Mouse (Mus musculus): ENCODE data around the gene Stmnd1. TPM values are rescaled to one million over a fixed set of nuclear protein-coding genes. Genes with fewer than 3 reads are reported as not detected.

Gene Stmnd1
- polyA plus RNA-seq, 1 experiment from 2014 or later = not detected

GRCm38 (mm10) chr13:46261244-46261643, 12.3 kb upstream of the Stmnd1 start:
- WGBS = 65% methylated on average over 3 of the region's 3 CpGs
- no peak overlapping the region for H3K27ac ChIP-seq
- H3K36me3 ChIP-seq = no peaks in the 10 kb centered on the region
- no peaks in the 10 kb centered on the region for H3K9me3 ChIP-seq (replicated peaks)
- no peaks in the 10 kb centered on the region for H3K27me3 ChIP-seq (ENCODE audit: low read depth, poor library complexity, severe bottlenecking)
- DNase-seq (ENCODE audit: low spot score) = no peak
- H3K4me3 ChIP-seq = no peak overlapping the region
- no peaks in the 10 kb centered on the region for H3K4me1 ChIP-seq

- H3K4me3 ChIP-seq = no peak overlapping the region
- DNase-seq (ENCODE audit: low spot score) = no peak
- H3K4me1 ChIP-seq = peaks cover 10% of the 10 kb centered on the region
- H3K27me3 ChIP-seq (ENCODE audit: low read depth, poor library complexity, severe bottlenecking) = no peaks in the 10 kb centered on the region
- H3K36me3 ChIP-seq = no peaks in the 10 kb centered on the region
- H3K9me3 ChIP-seq (replicated peaks) = no peaks in the 10 kb centered on the region
- no peak overlapping the region for H3K27ac ChIP-seq
These were observed 5.7 kb upstream of the Stmnd1 start for GRCm38 (mm10) chr13:46267783-46268182.

DNA sequence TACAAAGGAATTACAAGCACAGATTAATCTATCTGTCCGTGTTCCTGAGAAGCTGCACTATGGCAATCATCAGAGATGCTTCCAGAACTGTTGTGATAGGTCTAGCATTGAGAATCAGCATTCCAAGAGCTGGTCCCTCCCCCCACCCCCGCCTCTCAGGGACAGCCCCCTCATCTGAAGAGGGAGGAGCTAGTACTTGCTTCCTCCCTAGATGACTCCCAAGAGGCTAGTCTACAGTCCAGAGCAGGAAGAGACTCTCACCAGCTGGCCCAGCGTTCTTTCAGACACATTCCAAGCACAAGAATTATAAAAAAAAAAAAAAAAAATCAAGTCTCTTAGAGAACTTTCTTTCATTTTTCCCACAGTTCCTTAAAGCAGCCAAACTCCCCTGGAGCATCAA, 5.2 kb upstream of the Stmnd1 start:
- no peak for DNase-seq (ENCODE audit: low spot score)

GRCm38 (mm10) chr13:46268815-46269445, 4.6 kb upstream of the Stmnd1 start:
- peaks cover 22% of the 10 kb centered on the region for H3K4me1 ChIP-seq
- no peak overlapping the region; the same call in 1 of the 2 replicates for H3K27ac ChIP-seq
- no peaks in the 10 kb centered on the region for H3K27me3 ChIP-seq (ENCODE audit: low read depth, poor library complexity, severe bottlenecking)
- no peak for DNase-seq (ENCODE audit: low spot score)
- H3K36me3 ChIP-seq = no peaks in the 10 kb centered on the region
- no peak overlapping the region for H3K4me3 ChIP-seq
- WGBS = 58% methylated on average over 7 of the region's 7 CpGs
- H3K9me3 ChIP-seq (replicated peaks) = no peaks in the 10 kb centered on the region

More for the DNA sequence above, 5.2 kb upstream of the Stmnd1 start:
- no peaks in the 10 kb centered on the region for H3K36me3 ChIP-seq
- H3K4me1 ChIP-seq = peaks cover 16% of the 10 kb centered on the region
- H3K27ac ChIP-seq = no peak overlapping the region
- H3K9me3 ChIP-seq (replicated peaks) = no peaks in the 10 kb centered on the region
- 52% methylated on average over 3 of the region's 3 CpGs for WGBS
- no peak overlapping the region for H3K4me3 ChIP-seq
- no peaks in the 10 kb centered on the region for H3K27me3 ChIP-seq (ENCODE audit: low read depth, poor library complexity, severe bottlenecking)

- Histone ChIP-seq H3K27ac (peak overlapping the region; percentile 53; the same call in 1 of the 2 replicates), H3K36me3 (no peaks in the 10 kb centered on the region), H3K4me1 (peaks cover 22% of the 10 kb centered on the region), H3K4me3 (peak overlapping the region; percentile 35), H3K27me3 (ENCODE audit: low read depth, poor library complexity, severe bottlenecking) (no peaks in the 10 kb centered on the region), H3K9me3 (replicated peaks) (no peaks in the 10 kb centered on the region)
- 10% methylated on average over 17 of the region's 17 CpGs for WGBS
- DNase-seq (ENCODE audit: low spot score) = no peak
These were observed 589 bp upstream of the Stmnd1 start for GRCm38 (mm10) chr13:46272811-46273452.

- no peak overlapping the region for H3K27ac ChIP-seq
- H3K36me3 ChIP-seq = no peaks in the 10 kb centered on the region
- H3K27me3 ChIP-seq (ENCODE audit: low read depth, poor library complexity, severe bottlenecking) = no peaks in the 10 kb centered on the region
- no peak overlapping the region for H3K4me3 ChIP-seq
- no peak for DNase-seq (ENCODE audit: low spot score)
- peaks cover 14% of the 10 kb centered on the region for H3K4me1 ChIP-seq
- WGBS = 90% methylated on average over 4 of the region's 4 CpGs
- no peaks in the 10 kb centered on the region for H3K9me3 ChIP-seq (replicated peaks)
These were observed 2.2 kb downstream of the Stmnd1 start for GRCm38 (mm10) chr13:46275701-46276100.

DNA sequence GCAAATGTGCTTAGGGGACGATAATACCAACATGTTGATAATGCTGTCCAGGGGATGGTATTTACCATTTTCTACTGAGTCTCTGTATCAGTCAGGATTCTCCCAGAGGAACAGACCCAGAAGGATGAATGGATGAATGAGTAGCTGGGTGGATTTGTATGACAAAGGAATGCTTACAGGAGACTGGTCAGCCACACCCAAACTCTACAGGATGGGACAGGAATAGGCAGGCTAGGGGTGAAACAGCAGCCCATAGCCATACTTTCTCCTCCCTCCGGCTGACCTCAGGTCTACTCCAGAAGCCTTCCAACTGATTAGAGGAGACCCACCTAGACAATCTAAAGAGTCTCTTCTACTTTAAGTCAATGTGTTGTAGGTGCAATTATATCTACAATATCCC, 9.0 kb downstream of the Stmnd1 start:
- H3K4me3 ChIP-seq = no peak overlapping the region
- no peak overlapping the region for H3K27ac ChIP-seq
- H3K27me3 ChIP-seq (ENCODE audit: low read depth, poor library complexity, severe bottlenecking) = no peaks in the 10 kb centered on the region
- H3K9me3 ChIP-seq (replicated peaks) = no peaks in the 10 kb centered on the region
- peaks cover under 1% of the 10 kb centered on the region; the same call in 1 of the 2 replicates for H3K4me1 ChIP-seq
- DNase-seq (ENCODE audit: low spot score) = no peak
- WGBS = 93% methylated on average over 2 of the region's 2 CpGs
- H3K36me3 ChIP-seq = no peaks in the 10 kb centered on the region

- H3K4me3 ChIP-seq = no peak overlapping the region
- H3K9me3 ChIP-seq (replicated peaks) = no peaks in the 10 kb centered on the region
- H3K36me3 ChIP-seq = no peaks in the 10 kb centered on the region
- peak; percentile 50 for DNase-seq (ENCODE audit: low spot score)
- H3K27ac ChIP-seq = no peak overlapping the region
- WGBS = 56% methylated on average over 8 of the region's 8 CpGs
- no peaks in the 10 kb centered on the region for H3K27me3 ChIP-seq (ENCODE audit: low read depth, poor library complexity, severe bottlenecking)
- peaks cover 12% of the 10 kb centered on the region for H3K4me1 ChIP-seq
These were observed 14.3 kb downstream of the Stmnd1 start for GRCm38 (mm10) chr13:46287801-46288200.

GRCm38 (mm10) chr13:46288372-46288771, 14.9 kb downstream of the Stmnd1 start:
- Histone ChIP-seq H3K27me3 (ENCODE audit: low read depth, poor library complexity, severe bottlenecking) (no peaks in the 10 kb centered on the region), H3K36me3 (no peaks in the 10 kb centered on the region), H3K9me3 (replicated peaks) (no peaks in the 10 kb centered on the region), H3K4me3 (no peak overlapping the region), H3K27ac (no peak overlapping the region), H3K4me1 (peaks cover 12% of the 10 kb centered on the region)
- WGBS = 90% methylated on average over 5 of the region's 5 CpGs
- no peak for DNase-seq (ENCODE audit: low spot score)

DNA sequence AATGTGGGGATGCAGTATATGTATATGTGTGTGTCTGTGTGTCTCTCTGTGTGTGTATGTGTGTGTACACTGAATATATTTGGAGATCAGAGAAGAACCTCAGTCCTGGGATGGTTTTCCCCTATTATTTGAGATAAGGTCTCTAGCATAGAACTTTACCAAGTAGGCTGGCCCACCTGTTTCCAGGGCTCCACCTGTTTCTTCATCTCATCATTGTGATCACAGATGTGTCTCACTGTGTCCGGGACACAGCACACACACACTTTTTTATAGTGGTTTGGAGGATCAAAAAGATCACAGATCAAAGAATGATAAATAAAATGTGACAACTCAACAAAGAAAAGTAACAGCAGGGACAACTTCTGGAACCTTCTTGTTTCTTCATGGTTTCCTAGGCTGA, 17.0 kb downstream of the Stmnd1 start:
- WGBS = 91% methylated on average over 1 of the region's 1 CpGs

DNA sequence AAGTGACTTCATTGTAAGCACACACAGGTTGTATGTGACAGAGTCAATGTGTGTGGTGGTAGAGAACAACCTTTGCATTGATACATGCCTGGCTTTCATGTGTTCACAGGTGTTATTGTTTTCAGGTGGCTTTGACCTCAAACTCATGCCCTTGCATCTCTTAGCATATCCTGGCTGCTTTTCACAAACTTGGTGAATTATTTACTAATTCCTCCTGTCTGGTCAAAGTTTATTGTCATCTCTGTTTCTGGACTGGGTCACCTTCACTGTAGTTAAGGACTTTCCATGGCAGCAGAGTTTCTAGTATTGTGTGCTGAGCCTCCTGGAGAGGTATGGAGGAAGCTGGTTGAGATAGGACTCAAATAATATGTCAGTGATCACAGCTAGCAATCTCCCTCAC, 20.8 kb downstream of the Stmnd1 start:
- H3K9me3 ChIP-seq (replicated peaks) = no peaks in the 10 kb centered on the region
- H3K36me3 ChIP-seq = no peaks in the 10 kb centered on the region
- no peaks in the 10 kb centered on the region for H3K4me1 ChIP-seq
- H3K27ac ChIP-seq = no peak overlapping the region
- no peak overlapping the region for H3K4me3 ChIP-seq
- H3K27me3 ChIP-seq (ENCODE audit: low read depth, poor library complexity, severe bottlenecking) = no peaks in the 10 kb centered on the region
- DNase-seq (ENCODE audit: low spot score) = no peak

More for the DNA sequence above, 17.0 kb downstream of the Stmnd1 start:
- Histone ChIP-seq H3K36me3 (no peaks in the 10 kb centered on the region), H3K27me3 (ENCODE audit: low read depth, poor library complexity, severe bottlenecking) (no peaks in the 10 kb centered on the region), H3K4me1 (peaks cover 12% of the 10 kb centered on the region), H3K27ac (no peak overlapping the region), H3K9me3 (replicated peaks) (no peaks in the 10 kb centered on the region), H3K4me3 (no peak overlapping the region)
- DNase-seq (ENCODE audit: low spot score) = no peak

DNA sequence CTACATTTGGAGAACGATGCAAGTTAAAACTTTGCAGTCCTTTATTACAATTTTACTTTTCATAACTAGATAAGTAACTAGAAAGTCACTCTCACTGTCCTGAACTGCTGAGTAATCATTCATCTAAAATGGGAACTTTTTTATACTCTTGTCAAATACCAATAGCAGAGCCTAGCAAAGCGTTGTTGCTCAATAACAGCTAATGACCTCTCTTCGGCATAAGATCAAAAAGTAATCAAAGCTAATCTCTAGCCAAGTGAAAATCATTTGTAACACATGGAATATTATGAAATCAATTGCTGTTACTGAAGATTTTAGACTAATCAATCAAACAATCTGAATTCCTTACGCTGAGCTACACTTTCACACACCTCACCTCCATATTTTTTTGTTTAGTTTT, 24.2 kb downstream of the Stmnd1 start:
- no peaks in the 10 kb centered on the region for H3K36me3 ChIP-seq
- H3K4me3 ChIP-seq = no peak overlapping the region
- no peaks in the 10 kb centered on the region for H3K4me1 ChIP-seq
- no peaks in the 10 kb centered on the region for H3K9me3 ChIP-seq (replicated peaks)
- no peak for DNase-seq (ENCODE audit: low spot score)
- no peak overlapping the region for H3K27ac ChIP-seq
- 93% methylated on average over 4 of the region's 4 CpGs for WGBS
- H3K27me3 ChIP-seq (ENCODE audit: low read depth, poor library complexity, severe bottlenecking) = no peaks in the 10 kb centered on the region

DNA sequence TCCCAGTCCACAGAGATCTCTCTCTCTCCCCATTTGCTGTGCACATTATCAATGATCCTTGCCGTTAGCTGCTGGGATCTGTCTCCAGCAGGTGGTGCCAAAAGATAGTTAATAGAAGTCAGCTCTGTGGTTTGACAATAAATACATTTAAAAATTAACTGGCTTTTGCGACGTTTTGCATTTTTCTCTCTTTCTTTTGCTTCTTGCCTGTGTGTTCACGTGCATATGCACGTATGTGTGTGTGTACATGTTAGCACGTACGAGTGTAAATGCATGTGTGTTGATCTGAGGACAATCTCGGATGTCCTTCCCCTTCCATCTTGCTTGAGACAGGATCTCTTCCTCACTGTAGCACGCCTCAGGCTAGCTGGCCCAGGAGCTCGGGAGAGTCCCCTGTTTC, 37.3 kb downstream of the Stmnd1 start:
- no peak overlapping the region for H3K27ac ChIP-seq
- H3K9me3 ChIP-seq (replicated peaks) = no peaks in the 10 kb centered on the region
- no peaks in the 10 kb centered on the region for H3K36me3 ChIP-seq
- H3K27me3 ChIP-seq (ENCODE audit: low read depth, poor library complexity, severe bottlenecking) = no peaks in the 10 kb centered on the region
- DNase-seq (ENCODE audit: low spot score) = peak; percentile 40
- H3K4me1 ChIP-seq = no peaks in the 10 kb centered on the region
- H3K4me3 ChIP-seq = no peak overlapping the region
- WGBS = 66% methylated on average over 10 of the region's 10 CpGs

Measured in limb, embryonic 10.5 days (tissue).